Mouse (Mus musculus) MEL (cell line): ENCODE measurements at regions not wholly inside any gene's neighbourhood (a gene's known extent, or its start where the extent isn't known, plus 50 kb on each side); places are given as distances from the start of the nearest gene placed in this dataset.
"Not testable (repeated sequence)": the region's sequence is repeated elsewhere in the genome, so short reads cannot be mapped to it uniquely, and the experiment has no call there.

Experiments used
- BHLHE40 ChIP-seq: IDR thresholded peaks from 2 replicates; pipeline ENCODE4 v1.6.1; 2012; ENCODE audit warnings: low read depth, mild to moderate bottlenecking, inconsistent platforms, low read length, improper control_type of control experiment, borderline replicate concordance
- CTCF ChIP-seq, 3 experiments: IDR thresholded peaks in 2 of 3; conservative IDR thresholded peaks in 1 of 3; 2 replicates each; pipeline ENCODE4 v1.5.1; 2011 to 2012; ENCODE audit warnings: low read length in 3 of 3, low read depth in 2 of 3, mild to moderate bottlenecking in 2 of 3, improper control_type of control experiment in 1 of 3, inconsistent platforms in 1 of 3, mixed read lengths in 1 of 3, moderate library complexity in 1 of 3; ENCODE audit not compliant: control insufficient read depth in 1 of 3, insufficient read depth in 1 of 3, poor library complexity in 1 of 3, severe bottlenecking in 1 of 3
- E2F4 ChIP-seq: IDR thresholded peaks from 2 replicates; pipeline ENCODE4 v1.6.1; 2011; ENCODE audit warnings: low read depth, low read length, improper control_type of control experiment, borderline replicate concordance
- JUND ChIP-seq: IDR thresholded peaks from 2 replicates; pipeline ENCODE4 v1.6.1; 2011; ENCODE audit warnings: low read depth, mild to moderate bottlenecking, improper control_type of control experiment, low read length
- KAT2A ChIP-seq: conservative IDR thresholded peaks from 2 replicates; pipeline ENCODE4 v1.6.1; 2012; ENCODE audit warnings: low read depth, low read length, improper control_type of control experiment, inconsistent platforms
- MAX ChIP-seq: IDR thresholded peaks from 2 replicates; pipeline ENCODE4 v1.6.1; 2011; ENCODE audit warnings: low read length, improper control_type of control experiment
- MAZ ChIP-seq: IDR thresholded peaks from 2 replicates; pipeline ENCODE4 v1.6.1; 2012; ENCODE audit warnings: low read depth, mild to moderate bottlenecking, inconsistent platforms, low read length, improper control_type of control experiment
- NRF1 ChIP-seq: IDR thresholded peaks from 2 replicates; pipeline ENCODE4 v1.6.1; 2014; ENCODE audit warnings: low read depth, mild to moderate bottlenecking, inconsistent platforms, low read length, improper control_type of control experiment, moderate library complexity; ENCODE audit not compliant: poor library complexity, insufficient read depth, severe bottlenecking
- POLR2A ChIP-seq, 2 experiments: IDR thresholded peaks; 2 replicates each; pipeline ENCODE4 v1.6.1; 2011 to 2012; ENCODE audit warnings: low read length in 2 of 2, mild to moderate bottlenecking in 2 of 2, control low read depth in 1 of 2, improper control_type of control experiment in 1 of 2, low read depth in 1 of 2, moderate library complexity in 1 of 2; ENCODE audit not compliant: control insufficient read depth in 1 of 2, insufficient read depth in 1 of 2, poor library complexity in 1 of 2
- POLR2AphosphoS5 ChIP-seq: IDR thresholded peaks from 2 replicates; pipeline ENCODE4 v1.6.1; 2012; ENCODE audit warnings: low read depth, borderline replicate concordance, mild to moderate bottlenecking, inconsistent platforms, low read length, moderate library complexity, mixed read lengths
- RAD21 ChIP-seq: IDR thresholded peaks from 2 replicates; pipeline ENCODE4 v1.6.1; 2011; ENCODE audit warnings: mild to moderate bottlenecking, low read depth, low read length, improper control_type of control experiment
- TBP ChIP-seq: IDR thresholded peaks from 2 replicates; pipeline ENCODE4 v1.8.0; 2011; ENCODE audit warnings: low read depth, low read length, improper control_type of control experiment
- ZNF384 ChIP-seq: IDR thresholded peaks from 2 replicates; pipeline ENCODE4 v1.6.1; 2012; ENCODE audit warnings: low read depth, mild to moderate bottlenecking, inconsistent platforms, low read length, improper control_type of control experiment

DNA sequence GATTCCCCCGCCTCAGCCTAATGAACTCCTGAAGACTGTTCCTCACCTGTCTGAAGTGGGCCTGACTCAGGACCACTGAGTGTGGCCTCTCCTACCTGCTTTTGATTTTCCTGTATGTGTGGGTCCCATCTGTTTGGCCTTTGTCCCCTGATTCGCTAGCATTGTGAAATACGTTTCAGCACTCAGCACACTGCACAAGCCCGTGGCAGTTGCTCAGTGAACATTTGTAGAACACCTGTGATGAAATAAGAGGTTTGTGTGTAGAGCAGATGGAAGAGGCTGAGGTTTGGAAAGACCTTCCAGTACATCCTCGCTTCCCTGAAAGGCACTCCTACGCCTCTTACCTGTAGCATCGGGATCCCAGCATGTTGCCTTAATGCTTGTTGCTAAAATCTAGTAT lies 447.9 kb upstream of the Gdi2 start:
- TF ChIP-seq CTCF (IDR thresholded peaks at IDR 0.05 in 2 of 3, conservative IDR thresholded peaks at IDR 0.05 in 1 of 3; ENCODE audit: control insufficient read depth in 1 of 3, insufficient read depth in 1 of 3, low read depth in 2 of 3, low read length in 3 of 3, poor library complexity in 1 of 3, severe bottlenecking in 1 of 3); JUND; MAZ; TBP; ZNF384; POLR2AphosphoS5; POLR2A (IDR thresholded peaks at IDR 0.05; ENCODE audit: control insufficient read depth in 1 of 2, insufficient read depth in 1 of 2, low read depth in 1 of 2, low read length in 2 of 2, poor library complexity in 1 of 2); E2F4; MAX; NRF1; BHLHE40; RAD21; KAT2A: not testable (repeated sequence)
